17 mouse cellular contexts compared by ENCODE assay signal in genomic region chr7:34242176-34242575, GRCm38 (mm10). TPM values are rescaled to one million over a fixed set of nuclear protein-coding genes. Genes with fewer than 3 reads are reported as not detected.
A peak's percentile ranks its signal among the peaks of the same experiment; 100 is the strongest.
DNase-seq lines count a peak whose midpoint lies in the region; ATAC-seq lines count a peak whose summit lies in the region.
"Had no signal": no experiment of that assay in that cellular context is flagged by ENCODE, and none has a peak within 500 bp of the region (broad histone marks: within the 10 kb centered on the region; RNA-seq: fewer than 3 reads in every experiment).

No protein-coding gene starts in this region.

- H3K36me3 ChIP-seq in forebrain, embryonic 11.5 days (ENCODE audit: control insufficient read depth, insufficient read depth, low read length): no peaks in the 10 kb centered on the region; the same call in 1 of the 2 replicates
- peaks cover 42% of the 10 kb centered on the region for H3K36me3 ChIP-seq in forebrain, embryonic 16.5 days (ENCODE audit: control insufficient read depth, insufficient read depth)

- no peak overlapping the region for H3K4me2 ChIP-seq in forebrain, embryonic 11.5 days (ENCODE audit: low read depth, low read length, severe bottlenecking)
- H3K4me2 ChIP-seq in forebrain, embryonic 16.5 days (ENCODE audit: low read length): no peak overlapping the region
- H3K4me2 ChIP-seq: embryonic facial prominence, embryonic 12.5 days; limb, embryonic 12.5 days; liver, embryonic 15.5 days had no signal

- H3K27me3 ChIP-seq in forebrain, embryonic 11.5 days (ENCODE audit: control insufficient read depth, insufficient read depth, low read length): no peaks in the 10 kb centered on the region
- H3K27me3 ChIP-seq in forebrain, embryonic 16.5 days (replicated peaks; ENCODE audit: control insufficient read depth, insufficient read depth, low read length): no peaks in the 10 kb centered on the region
- H3K27me3 ChIP-seq: embryonic facial prominence, embryonic 12.5 days; limb, embryonic 12.5 days; liver, embryonic 15.5 days had no signal

- no peak overlapping the region for H3K4me3 ChIP-seq in forebrain, embryonic 11.5 days (ENCODE audit: low read depth, low read length)
- no peak overlapping the region for H3K4me3 ChIP-seq in forebrain, embryonic 16.5 days (replicated peaks; ENCODE audit: low read length)
- H3K4me3 ChIP-seq: embryonic facial prominence, embryonic 12.5 days; limb, embryonic 12.5 days; liver, embryonic 15.5 days had no signal

- no peak overlapping the region for H3K27ac ChIP-seq in forebrain, embryonic 11.5 days (ENCODE audit: low read depth, low read length)
- H3K27ac ChIP-seq in forebrain, embryonic 16.5 days (ENCODE audit: low read length): no peak overlapping the region
- H3K27ac ChIP-seq: embryonic facial prominence, embryonic 12.5 days; limb, embryonic 12.5 days; liver, embryonic 15.5 days; macrophage had no signal

- peak; percentile 35 for DNase-seq in forebrain, embryonic 11.5 days (ENCODE audit: low spot score)
- DNase-seq in right cerebral cortex, postnatal 4 days: peak; percentile 35
- no peak for DNase-seq in right cerebral cortex, postnatal 14 days
- peak; percentile 97 to 98 for DNase-seq in cerebellum, postnatal 10 days
- DNase-seq in right cerebral cortex, adult 18-20 months: no peak
- no peak for DNase-seq in urinary bladder, postnatal 14 days (ENCODE audit: low spot score)
- DNase-seq in frontal cortex, adult 2 months (ENCODE audit: extremely low spot score in 1 of 2, low spot score in 1 of 2): no peak
- DNase-seq: adrenal gland, postnatal 10 days; heart, postnatal 14 days had no signal

- H3K9me3 ChIP-seq in forebrain, embryonic 11.5 days (ENCODE audit: control insufficient read depth, low read length): no peaks in the 10 kb centered on the region
- H3K9me3 ChIP-seq in forebrain, embryonic 16.5 days (ENCODE audit: control insufficient read depth, low read length): no peaks in the 10 kb centered on the region
- H3K9me3 ChIP-seq: embryonic facial prominence, embryonic 12.5 days; limb, embryonic 12.5 days; liver, embryonic 15.5 days had no signal

- H3K9ac ChIP-seq in forebrain, embryonic 11.5 days (ENCODE audit: low read length): no peak overlapping the region
- no peak overlapping the region for H3K9ac ChIP-seq in forebrain, embryonic 16.5 days (replicated peaks; ENCODE audit: low read depth, low read length)
- H3K9ac ChIP-seq: embryonic facial prominence, embryonic 12.5 days; limb, embryonic 12.5 days; liver, embryonic 15.5 days had no signal

- no peak for ATAC-seq in forebrain, embryonic 11.5 days (replicated peaks; ENCODE audit: low FRiP score)
- no peak for ATAC-seq in forebrain, embryonic 16.5 days

- WGBS in forebrain, embryonic 11.5 days: 96% methylated on average over 11 of the region's 11 CpGs
- WGBS in forebrain, embryonic 16.5 days: 83% methylated on average over 11 of the region's 11 CpGs

- H3K4me1 ChIP-seq in forebrain, embryonic 11.5 days (replicated peaks; ENCODE audit: control insufficient read depth, insufficient read depth, low read length): no peaks in the 10 kb centered on the region
- no peaks in the 10 kb centered on the region for H3K4me1 ChIP-seq in forebrain, embryonic 16.5 days (replicated peaks; ENCODE audit: control insufficient read depth, insufficient read depth, low read length)
- H3K4me1 ChIP-seq: embryonic facial prominence, embryonic 12.5 days; limb, embryonic 12.5 days had no signal

RNA-seq across cellular contexts. Expression of gene Gm6096, which starts 8.7 kb away (rescaled TPM):
- polyA plus RNA-seq in forebrain, embryonic 11.5 days (2014; fragmentation: Nextera tagmentation; extraction: Ambion mirVana): 0.60 TPM in 1 of 2 replicates, not detected in the other
- polyA plus RNA-seq in forebrain, embryonic 16.5 days (2015; fragmentation: Nextera tagmentation; extraction: Ambion mirVana): 0.73 TPM in 1 of 2 replicates, not detected in the other
- polyA plus RNA-seq in frontal cortex, adult 2 months (2012; rRNA removed): not detected in 2 replicates
- polyA plus RNA-seq: embryonic facial prominence, embryonic 12.5 days; intestine, embryonic 14.5 days; liver, embryonic 15.5 days; macrophage; neural tube, embryonic 14.5 days; thymus, postnatal 0 days had no signal

RNA-seq across cellular contexts. Expression of gene Gpi1, which starts 12.0 kb away (rescaled TPM):
- polyA plus RNA-seq in forebrain, embryonic 11.5 days (2014; fragmentation: Nextera tagmentation; extraction: Ambion mirVana): 376 and 377 TPM in 2 replicates
- 175 and 213 TPM in 2 replicates for polyA plus RNA-seq in forebrain, embryonic 16.5 days (2015; fragmentation: Nextera tagmentation; extraction: Ambion mirVana)
- polyA plus RNA-seq in frontal cortex, adult 2 months (2012; rRNA removed): 771 and 776 TPM in 2 replicates

RNA-seq across cellular contexts. Expression of gene Pdcd2l, which starts 45.7 kb away (rescaled TPM):
- 62.3 and 66.5 TPM in 2 replicates for polyA plus RNA-seq in forebrain, embryonic 11.5 days (2014; fragmentation: Nextera tagmentation; extraction: Ambion mirVana)
- 71.2 and 92.6 TPM in 2 replicates for polyA plus RNA-seq in forebrain, embryonic 16.5 days (2015; fragmentation: Nextera tagmentation; extraction: Ambion mirVana)
- polyA plus RNA-seq in frontal cortex, adult 2 months (2012; rRNA removed): 29.9 and 31.1 TPM in 2 replicates

Comparison
In these comparisons a context has a peak if more than half of its experiments do, and no peak if none do; other contexts are left out.
1. DNase-seq: peak in forebrain, embryonic 11.5 days (single experiment), right cerebral cortex, postnatal 4 days (single experiment) and cerebellum, postnatal 10 days (2 of 2); none in right cerebral cortex, postnatal 14 days (single experiment), right cerebral cortex, adult 18-20 months (single experiment), urinary bladder, postnatal 14 days (single experiment) and frontal cortex, adult 2 months (0 of 2).